Mouse (Mus musculus) gastrocnemius, adult 18-20 months (tissue): Measurements from ENCODE around the gene Myo1f. TPM values are rescaled to one million over a fixed set of nuclear protein-coding genes. Genes with fewer than 3 reads are reported as not detected.
A peak's percentile ranks its signal among the peaks of the same experiment; 100 is the strongest.

Experiments used
- DNase-seq: peaks from one replicate; pipeline ENCODE4 v3.0.0; 2021; ENCODE audit warnings: low spot score
- long read RNA-seq, 2 experiments: library from polyadenylated mRNA; stranded (forward); transcript quantifications; one replicate each; pipeline ENCODE4 v2.0.0; 2021
- total RNA-seq, 2 experiments: library from RNA; stranded (reverse); gene quantifications; 2 replicates each; pipeline ENCODE4 v1.2.3; 2021

Gene Myo1f
- under 1 TPM; 0.76 to 0.94 TPM for total RNA-seq
- long read RNA-seq, experiment 1, partial matches to known transcripts, result 0 of 5 reads
- long read RNA-seq, experiment 1, other reads (novel, unspliced or antisense), result 3 of 5 reads
- long read RNA-seq, experiment 2, partial matches to known transcripts, result 0 of 1 reads
- long read RNA-seq, experiment 2, other reads (novel, unspliced or antisense), result 1 of 1 reads

DNA sequence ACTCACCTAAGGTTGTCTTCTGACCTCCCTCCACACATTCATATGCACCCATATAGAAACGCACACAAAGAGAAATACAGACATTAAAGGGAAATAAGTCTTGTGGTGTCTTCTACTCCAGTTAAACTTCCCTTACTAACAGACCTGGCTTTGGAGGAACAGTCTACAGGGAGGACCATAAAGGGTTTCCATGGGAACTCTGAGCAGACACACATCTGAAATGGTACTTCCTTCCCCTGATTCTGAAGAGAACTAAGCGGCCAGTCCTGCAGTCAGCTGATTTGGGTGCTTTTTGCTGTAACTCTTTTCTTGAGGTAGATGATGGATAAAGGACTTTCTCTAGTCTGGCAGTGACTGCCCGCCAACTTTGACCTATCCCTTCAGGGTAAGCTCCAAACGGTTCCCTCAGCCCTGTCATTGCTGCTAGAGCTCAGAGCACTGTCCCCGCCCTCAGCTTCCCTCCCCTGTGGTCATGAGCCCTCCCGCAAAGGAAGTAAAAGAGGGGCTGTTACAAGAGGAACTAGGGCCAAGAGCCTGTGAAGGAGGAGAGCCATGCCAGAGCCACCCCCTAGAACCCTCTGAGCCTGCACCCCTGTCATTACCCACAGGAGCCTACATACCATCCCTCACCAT lies at the start of gene Myo1f:
Myo1f (plus strand) TSS at position 485 of the 633 bp plus-strand sequence.
- DNase-seq, result peak; percentile 7

- DNase-seq, result no peak
Observed at GRCm38 (mm10) chr17:33508386-33508785, 47.1 kb upstream of the Myo1f start.

DNA sequence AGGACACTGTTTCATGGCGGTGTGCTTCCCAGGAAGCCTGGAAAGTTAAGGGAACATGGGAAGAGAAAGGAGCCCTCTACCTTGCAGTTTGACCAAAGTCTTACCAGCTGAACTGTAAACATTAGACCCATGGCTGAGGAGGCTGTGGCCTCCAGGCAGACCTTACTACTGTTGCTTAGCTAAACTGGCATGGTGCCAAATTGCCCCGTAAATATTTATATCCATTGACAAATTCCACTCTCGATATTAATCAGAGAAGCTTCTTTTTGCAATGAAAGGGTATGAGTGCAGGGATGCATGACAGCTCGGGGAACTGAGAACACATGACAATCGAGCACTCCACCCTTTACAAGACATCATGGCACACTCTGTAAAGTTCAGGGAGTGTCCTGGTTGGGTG lies 45.3 kb upstream of the Myo1f start:
- no peak for DNase-seq

DNA sequence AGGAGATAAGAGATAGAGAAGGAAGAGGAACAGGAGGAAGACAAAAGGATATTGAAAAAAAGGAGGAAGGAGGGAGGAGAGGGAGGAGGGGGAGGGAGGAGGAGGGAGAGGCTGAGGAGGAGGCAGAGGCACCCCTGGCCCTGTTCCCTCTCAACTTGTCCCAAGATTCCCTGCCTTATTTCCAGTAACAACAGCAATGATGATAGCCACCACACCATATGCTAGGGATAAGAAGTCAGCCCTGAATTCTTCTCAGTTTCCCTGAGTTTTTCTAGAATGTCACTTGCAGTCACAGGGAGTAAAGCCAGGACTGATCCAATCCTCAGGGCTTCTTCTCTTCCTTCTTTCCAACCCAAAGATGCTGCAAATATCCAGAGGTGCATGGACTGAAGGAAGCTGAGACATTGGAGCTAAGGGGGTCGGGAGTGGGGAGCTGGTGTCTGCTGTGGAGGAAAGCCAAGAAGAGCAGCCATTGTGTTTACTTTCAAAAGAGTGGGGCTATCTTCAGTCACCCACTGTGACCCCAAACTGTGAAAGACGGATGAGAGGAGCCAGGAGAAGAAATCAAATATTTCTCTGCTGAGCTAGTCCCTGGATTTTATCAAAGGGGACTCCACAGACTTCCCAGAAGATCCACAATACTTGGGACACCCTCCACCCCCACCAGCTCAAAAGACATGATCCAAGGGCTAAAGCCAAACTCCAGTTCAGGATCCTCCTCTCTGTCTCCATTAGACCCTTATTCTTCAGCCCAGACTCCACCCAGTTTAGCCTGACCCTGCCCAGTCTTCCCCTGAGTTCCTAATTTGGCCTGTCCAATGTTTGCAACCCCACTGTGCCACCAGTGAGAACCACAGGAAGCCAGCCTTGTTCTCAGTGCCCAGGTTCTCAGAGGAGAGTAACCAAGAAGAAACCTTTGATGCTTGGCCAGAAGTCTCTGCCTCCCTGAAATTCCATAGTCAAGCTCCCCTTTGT lies 42.8 kb upstream of the Myo1f start:
- no peak for DNase-seq

GRCm38 (mm10) chr17:33513874-33514273 lies 41.6 kb upstream of the Myo1f start:
- no peak for DNase-seq

DNA sequence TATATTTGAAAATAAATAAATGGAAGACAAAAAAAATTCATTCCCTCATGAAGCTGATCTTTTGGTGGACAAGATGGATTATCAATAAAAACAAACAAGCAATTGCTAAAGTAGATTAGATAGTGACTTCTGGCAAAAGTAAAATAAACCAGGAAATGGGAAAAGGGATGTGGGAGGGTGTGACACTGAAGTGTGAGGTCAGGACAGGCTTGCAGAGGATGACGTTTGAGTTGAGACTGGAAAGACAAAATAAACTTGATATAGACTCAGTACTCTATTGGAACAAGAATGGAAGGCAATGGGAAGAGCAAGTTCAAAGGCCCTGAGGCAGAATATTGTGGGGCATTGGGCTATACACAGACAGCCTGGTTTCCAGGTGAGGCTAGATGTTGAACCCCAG lies 35.1 kb upstream of the Myo1f start:
- DNase-seq, result no peak

GRCm38 (mm10) chr17:33523431-33523917 lies 32.0 kb upstream of the Myo1f start:
- no peak for DNase-seq

DNA sequence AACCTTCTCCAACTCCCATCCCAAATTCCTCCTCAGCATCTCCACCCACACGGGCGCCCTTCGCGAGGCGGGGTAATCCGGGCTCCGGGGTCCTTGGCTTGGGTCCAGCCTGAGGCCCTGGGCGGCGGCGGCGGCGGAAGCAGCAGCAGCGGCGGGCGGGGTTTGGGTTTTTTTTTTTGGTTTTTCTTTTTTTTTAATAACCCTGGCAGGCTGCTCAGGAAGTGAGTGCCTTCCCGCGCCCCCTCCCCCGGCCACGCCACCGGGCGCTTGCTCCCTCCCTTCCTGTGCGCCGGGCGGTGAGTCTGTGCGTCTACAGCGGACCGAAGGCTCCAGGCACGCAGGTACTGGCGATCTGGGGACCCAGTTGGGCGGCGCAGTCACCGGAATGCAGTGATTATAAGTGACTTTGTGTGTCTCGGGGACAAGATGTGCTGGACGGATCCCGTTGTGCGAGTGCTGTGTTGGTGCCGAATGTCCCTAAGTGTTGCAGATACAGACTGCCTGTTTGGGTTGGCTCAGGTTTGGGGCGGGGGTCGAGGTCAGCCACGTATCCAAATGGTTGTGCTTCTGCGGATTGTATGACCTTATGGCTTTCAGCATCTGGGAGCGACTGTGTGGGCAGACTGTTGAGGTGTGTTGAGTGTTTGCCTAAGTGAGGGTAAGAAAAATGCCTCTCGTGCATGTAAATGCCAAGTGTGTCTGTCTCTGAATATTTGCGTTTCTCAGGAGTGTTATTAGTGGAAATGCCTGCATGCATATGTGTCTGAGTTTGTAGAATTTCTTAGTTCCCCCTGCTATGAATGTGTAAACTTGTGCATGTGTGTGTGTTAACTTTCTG lies 31.4 kb upstream of the Myo1f start, which contains the start of gene Adamts10:
Adamts10 (plus strand) TSS at position 287 of the 838 bp plus-strand sequence.
- DNase-seq, result peak; percentile 60

GRCm38 (mm10) chr17:33524806-33525373 lies 30.6 kb upstream of the Myo1f start:
- DNase-seq, result no peak

GRCm38 (mm10) chr17:33526506-33526905 lies 29.0 kb upstream of the Myo1f start:
- peak; percentile 46 for DNase-seq

DNA sequence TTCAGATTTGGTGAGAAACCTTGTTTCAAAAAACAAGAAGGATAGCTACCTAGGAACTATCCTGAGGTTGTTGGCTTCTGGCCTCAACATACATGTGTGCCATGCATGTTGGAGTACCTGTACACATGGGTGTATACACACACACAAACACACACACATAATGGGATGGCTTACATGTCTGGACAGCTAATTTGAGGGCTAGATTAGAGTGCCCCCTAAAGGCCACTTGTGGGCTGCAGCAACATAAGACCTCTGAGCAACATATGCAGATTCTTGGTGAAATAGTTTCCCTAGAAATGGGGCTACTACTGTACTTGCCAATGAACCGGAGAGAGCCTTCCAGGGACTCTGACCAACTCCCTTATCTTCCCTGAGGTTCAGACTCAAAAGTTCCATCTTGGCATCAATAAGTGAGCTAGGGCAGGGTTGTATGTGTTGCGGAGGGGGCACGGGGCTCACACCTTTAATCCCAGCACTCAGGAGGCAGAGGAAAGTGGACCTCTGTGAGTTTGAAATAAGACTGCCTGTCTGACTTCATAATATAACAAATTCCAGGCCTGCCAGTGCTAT lies 16.3 kb upstream of the Myo1f start:
- peak; percentile 49 for DNase-seq

DNA sequence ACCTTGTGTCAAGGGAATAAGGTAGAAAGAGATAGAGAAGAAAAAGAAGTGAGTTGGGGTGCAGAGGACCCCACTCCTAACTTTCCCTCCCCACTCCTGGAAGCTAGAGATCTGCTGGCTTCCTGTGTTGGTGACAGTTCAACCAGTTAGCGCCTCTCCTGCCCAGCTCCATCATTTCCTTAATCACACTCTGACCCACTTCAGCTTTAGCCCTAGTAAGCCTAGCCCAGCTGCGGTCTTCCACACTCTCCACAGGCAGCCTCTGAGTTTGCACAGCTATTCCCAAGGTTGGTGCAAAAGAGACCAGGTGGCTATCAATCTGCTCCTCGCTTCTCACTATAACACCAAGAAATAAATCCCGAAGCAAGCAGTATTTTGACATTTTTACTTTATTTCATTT lies 15.6 kb upstream of the Myo1f start:
- DNase-seq, result no peak

GRCm38 (mm10) chr17:33549212-33549611 lies 6.3 kb upstream of the Myo1f start:
- DNase-seq, result no peak

DNA sequence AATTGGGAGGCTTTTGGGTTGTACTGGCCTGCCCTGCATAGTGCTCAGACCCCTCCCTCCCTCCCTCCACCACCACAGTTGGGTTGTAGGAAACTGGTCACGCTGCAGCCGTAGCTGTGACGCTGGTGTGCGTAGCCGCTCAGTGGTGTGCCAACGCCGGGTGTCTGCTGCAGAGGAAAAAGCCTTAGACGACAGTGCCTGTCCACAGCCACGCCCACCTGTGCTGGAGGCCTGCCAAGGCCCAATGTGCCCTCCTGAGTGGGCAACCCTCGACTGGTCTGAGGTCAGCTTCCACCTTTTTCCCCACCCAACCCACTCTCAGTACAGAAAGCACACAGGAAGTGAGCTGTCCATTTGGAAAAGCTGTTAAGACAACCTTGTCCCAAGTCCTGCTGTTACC lies 5.1 kb upstream of the Myo1f start:
- DNase-seq, result no peak

DNA sequence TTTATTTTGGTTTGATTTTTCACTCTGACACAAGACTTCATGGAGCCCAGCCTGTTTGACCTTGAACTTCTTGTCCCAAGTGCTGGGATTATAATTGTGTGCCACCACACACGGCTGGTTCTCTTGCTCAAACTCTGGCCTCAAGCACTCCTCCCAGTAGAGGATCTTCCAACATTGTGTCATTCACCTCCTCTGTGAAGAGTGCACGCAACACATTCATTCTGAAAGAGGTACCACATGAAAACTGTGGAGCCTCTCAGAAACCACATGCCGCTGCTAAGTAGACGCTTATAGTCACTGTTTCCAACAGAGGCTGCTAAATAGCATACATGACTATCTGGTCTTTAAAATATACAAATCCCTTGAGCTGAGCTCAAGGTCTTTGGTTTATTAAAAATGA lies 3.4 kb upstream of the Myo1f start:
- no peak for DNase-seq

DNA sequence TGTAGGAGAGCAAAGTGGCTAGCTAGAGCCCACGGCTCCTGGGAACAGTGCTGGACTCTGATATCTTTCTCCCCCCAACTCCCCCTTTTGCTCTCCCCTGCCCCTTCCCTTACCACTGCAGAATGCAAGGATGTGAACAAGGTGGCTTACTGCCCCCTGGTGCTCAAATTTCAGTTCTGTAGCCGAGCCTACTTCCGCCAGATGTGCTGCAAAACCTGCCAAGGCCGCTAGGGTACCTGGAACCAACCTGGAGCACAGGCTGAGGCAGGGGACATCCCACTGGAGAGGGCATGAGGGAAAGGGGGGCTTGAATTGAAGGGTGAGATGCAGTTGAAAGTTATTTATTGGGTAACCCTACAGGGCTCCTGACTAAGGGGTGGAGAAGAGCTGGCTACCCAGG lies 2.5 kb upstream of the Myo1f start:
- no peak for DNase-seq

DNA sequence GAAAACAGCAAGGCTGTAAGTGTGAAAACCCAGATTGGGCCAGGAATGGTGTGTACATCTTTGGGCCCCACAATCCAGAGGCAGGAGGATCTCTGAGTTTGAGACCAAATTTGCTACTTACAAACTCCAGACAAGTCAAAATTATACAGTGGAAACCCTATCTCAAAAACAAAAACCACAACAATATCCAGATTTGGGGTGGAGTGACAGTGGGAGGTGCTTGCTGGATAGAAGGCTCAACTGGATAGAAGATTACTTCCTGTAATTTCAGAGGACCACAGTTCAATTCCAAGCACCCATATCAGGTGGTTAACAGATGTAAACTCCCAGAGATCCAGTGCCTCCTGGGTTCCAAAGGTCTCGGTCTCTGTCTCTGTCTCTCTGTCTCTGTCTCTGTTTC lies 971 bp upstream of the Myo1f start:
- DNase-seq, result no peak

GRCm38 (mm10) chr17:33557922-33558321 lies 2.4 kb downstream of the Myo1f start:
- DNase-seq, result no peak

DNA sequence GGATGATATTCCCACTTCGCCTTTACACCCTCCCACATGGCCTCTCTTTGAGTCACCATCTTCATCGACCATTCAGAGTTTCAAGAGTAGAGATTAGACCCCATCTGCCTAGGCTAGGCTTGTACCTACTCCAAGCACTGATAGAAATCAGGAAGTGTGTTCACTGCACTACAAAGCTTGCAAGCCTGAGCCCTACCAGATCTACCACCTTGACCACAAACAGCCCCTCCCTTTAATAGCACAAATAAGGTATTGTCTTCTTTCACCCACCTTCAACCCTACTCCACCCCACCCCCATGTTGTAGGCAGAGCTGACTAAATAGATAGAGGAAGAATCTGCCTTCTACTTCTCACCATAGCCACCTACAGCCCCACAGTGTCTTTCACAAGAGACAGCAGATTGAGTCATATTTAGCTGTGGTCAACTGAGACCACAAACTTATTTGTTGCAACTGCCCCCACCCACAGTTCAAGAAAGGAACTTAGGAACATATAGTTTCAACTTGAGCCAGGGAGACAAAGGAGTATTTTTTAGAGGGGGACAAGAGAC lies 8.1 kb downstream of the Myo1f start:
- no peak for DNase-seq

DNA sequence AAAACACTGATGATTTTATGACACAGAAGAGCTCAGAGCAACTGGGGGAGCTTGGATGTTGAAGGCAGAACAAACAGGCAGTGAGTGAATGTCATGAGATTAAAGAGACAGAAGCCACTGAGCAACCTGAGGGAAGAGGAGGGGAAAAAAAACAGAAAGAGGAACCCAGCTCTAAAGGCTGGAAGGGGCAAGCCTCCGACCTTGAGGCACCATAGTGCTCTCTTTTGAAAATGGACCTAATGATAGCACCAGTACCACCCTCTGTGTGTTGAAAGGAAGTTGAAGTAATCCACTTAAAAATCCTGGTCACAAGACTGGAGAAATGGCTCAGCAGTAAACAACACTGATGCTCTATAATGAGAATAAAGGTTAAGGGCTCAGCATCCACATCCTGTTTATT lies 9.1 kb downstream of the Myo1f start:
- no peak for DNase-seq
